Mouse (Mus musculus) layer of hippocampus, postnatal 36 days (tissue): ENCODE data around the gene Rbm28. TPM values are rescaled to one million over a fixed set of nuclear protein-coding genes. Genes with fewer than 3 reads are reported as not detected.

Source experiments
- DNase-seq, 2 experiments: peaks; one replicate each; pipeline ENCODE4 v3.0.0; 2022
- total RNA-seq, 2 experiments: library from RNA; stranded (reverse); gene quantifications; 2 replicates each; pipeline ENCODE4 v1.2.3; 2021

The Rbm28 gene
- total RNA-seq, result 10 to 100 TPM; 46.1 to 53.8 TPM

DNA sequence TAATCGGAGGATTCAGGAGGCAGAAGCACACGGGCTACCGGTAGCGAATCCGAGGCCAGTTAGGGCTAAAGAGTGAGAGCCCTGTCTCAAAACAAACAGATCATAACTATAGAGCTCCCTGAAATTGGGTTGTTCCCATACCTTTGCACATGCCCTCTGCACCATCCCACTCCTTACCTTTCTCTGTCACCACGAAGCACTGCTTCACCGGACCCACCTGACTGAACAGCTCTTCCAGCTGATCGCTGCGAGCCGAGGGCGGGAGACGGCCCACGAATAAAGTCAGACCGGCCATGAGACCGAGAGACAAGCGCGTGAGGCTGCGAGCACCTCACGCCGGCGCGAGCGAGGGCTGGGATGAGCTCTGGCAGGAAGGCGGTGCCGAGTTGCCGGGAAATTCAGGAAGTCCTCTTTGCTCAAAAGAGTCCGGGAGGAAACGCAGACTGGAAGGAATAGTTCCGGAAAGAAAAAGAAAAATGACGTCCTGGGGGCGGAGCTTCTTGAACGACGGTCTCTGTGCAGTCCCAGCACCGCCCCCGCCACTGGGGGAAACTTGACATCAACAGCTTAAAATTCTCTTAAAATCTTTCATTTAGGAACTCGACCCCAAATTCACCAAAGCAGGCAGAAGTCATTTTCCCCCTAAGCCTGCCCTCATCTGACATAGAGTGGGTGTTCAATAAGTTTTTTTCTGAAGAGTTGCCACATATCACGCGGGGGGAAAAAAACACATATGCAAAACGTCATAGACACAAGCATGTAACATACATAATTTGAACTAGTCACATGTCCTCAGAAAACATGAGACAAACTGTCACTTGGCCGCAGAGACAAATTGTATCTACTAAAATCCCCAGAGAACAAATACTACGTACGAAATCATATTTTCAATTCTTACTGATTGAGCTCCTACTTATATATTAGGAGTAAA, at the start of gene Rbm28:
Gene Rbm28, minus strand, starts transcription at position 693 of the 931 bp plus-strand sequence.
- DNase-seq, result peak; percentile 84 to 88

DNA sequence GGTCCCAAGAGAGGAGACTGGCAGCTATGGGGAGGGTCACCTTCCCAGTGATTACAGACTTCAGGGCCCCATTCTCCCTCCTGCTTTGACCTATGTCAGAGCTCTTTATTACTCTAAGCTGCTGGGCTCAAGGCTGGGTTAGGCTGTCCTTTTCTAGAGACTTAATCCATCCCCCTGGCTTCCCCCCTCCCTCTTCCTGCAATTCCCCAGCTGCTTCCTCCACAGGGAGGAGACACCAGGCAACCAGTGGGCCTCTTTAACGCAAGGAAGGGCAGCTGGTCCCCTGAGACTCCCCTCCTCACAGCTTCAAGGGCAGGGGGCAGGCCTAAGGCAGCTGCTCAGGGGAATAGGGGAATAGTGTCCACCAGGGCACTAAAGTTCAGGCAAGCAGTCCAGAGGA, 49.4 kb upstream of the Rbm28 start:
- no peak for DNase-seq

DNA sequence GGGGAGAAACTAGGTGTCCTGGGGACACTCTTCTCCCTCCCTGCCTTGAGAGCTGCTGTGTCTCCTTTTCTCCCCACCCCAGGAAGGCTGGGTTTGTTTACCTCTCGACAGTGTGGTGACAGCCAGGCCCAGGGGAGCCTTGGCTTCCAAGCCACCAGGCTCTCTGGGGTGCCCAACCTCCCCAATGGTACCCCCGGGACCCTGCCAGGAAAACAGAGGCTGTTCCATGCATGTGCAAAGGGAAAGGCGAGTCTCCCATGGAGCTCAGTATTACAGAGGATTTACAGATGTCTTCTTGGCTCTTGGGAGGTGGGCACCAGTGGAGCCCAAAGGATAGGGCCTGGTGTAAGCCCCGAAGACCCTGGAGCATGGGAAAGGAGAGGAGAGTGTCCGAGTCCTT, 48.6 kb upstream of the Rbm28 start:
- DNase-seq, result no peak

DNA sequence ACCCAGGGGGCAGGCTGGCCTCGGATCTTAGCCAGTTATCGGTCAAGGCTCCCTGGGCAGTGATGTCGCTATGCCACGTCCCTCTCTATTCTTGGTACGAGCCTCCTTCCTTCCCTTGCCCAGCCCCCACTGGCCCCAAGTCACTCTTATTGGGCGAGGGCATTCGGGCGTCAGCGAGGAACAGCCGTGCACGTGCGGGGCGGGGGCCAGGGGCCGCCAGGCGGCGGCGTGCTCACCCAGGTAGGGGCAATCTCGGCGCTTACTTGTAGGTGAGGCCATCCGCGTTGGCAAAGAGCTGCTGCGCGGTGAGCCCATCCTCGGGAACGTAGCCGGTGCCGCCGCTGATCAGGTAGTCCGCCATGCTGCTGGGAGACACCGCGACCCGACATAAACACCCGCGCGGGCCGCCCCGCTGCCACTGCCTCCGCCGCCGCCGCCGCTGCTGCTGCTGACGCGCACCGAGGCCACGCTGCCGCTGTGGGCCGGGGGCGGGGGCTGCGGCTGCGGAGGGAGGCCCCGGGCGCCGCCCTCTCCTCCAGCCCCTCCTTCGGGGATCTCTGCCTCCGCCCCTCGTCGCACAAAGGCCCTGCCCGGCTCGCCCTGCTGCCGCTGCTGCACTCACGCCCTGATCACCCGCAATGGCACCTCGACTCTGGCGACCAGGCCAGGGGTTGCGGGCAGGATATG, 47.1 kb upstream of the Rbm28 start:
- peak; percentile 72 for DNase-seq

DNA sequence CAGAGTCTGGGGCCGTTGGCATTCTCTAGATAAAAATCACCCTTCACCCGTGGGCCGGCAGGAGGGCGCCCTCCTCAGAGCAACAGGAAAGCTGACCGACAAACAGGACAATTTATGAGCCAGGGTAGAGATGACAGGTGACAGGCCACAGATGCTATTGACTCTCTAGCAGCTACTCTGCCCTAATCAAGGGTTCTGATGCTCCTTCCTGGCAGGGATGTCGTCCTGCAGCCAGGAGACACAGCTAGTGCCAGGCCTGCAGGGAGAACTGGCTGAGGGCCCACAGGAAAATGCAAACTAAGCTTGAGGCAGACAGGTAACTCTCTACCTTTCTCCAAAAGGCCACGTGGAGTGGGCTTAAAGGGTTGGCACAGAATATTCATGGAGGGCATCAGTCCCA, 46.3 kb upstream of the Rbm28 start:
- no peak for DNase-seq

DNA sequence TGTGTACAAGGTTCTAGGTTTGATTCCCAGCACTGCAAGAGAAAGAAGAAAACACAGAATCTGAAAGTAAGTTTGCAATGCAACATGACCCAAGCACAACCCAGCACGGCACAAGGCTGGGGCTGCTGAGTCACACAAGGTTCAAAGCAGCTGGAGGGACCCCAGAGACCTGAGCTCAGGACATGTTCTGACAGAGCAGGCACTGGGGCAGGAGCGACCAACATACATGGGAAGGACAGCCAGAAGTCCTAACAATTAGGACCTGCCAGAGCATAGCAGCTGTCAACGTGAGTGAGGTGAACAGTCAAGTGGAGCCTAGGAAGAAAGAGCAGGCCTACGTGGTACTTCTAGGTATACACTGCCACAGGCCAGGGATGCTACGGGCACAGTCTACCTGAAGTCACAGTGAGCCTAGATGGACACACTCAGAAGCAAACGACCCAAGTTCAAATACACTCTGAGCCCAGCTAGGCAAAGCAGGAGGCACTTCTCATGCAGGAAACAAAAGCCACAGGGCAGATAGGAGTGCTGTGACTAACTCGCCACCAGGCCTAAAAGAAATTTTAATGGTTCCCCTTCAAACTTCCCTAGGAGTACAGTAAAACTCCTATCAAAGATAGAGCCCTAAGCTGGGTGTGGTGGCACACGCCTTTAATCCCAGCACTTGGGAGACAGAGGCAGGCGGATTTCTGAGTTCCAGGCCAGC, 45.6 kb upstream of the Rbm28 start:
- DNase-seq, result no peak

DNA sequence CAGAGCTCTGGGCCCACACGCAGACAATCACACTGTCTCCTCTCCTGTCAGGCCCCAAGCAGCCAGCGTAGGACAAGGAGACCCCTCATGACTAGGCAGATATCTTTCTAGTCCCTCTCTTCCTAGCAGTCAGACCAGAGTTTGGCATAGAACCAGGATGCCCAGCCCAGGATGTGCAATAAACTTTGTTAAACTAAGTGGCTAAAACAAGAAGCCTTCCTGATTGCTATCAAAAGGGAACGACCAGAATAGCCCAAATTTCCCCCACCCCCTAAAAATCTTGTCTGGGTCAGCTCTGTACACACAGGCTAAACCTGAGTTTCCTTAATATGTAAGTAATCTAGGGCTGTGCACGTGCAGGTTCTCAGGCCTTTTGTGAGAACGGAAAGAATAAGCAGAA, 43.4 kb upstream of the Rbm28 start:
- no peak for DNase-seq

DNA sequence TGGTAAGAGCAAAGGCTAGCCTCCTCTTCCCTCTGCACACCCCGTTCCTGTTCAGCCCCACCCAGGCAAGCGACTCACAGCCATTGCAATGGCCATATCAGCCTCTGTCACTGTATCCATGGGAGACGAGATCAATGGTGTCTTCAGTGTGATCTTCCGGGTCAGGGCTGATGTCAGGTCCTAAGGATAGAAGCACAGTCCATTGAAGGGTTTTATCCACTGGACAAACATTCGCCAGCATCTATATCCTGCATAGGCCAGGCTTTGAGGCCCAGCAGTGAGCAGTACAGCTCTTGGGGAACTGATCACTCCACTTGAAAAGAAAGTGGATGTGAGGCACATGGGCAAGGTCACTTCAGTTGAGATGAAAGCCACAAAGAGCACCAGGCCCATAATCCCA, 42.2 kb upstream of the Rbm28 start:
- no peak for DNase-seq

DNA sequence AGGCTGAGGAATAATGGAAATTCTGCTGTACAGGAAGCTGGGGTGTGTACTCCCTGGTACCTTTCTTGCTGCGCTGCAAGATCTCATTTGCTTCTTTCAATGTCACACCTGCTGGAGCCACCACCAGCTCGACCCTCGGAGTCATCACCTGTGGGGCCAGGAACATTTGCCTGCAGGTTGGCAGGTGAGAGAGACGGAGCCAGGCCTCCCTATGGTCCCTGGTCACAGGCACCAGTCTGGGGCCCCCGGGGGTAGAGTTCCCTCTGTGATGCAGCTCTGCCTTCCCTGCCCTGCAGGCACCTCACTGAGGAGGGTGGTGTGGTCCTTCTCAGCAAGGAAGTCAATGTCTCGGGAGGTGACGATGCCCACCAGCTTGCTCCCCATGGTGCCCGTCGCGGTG, 41.2 kb upstream of the Rbm28 start:
- DNase-seq, result no peak

DNA sequence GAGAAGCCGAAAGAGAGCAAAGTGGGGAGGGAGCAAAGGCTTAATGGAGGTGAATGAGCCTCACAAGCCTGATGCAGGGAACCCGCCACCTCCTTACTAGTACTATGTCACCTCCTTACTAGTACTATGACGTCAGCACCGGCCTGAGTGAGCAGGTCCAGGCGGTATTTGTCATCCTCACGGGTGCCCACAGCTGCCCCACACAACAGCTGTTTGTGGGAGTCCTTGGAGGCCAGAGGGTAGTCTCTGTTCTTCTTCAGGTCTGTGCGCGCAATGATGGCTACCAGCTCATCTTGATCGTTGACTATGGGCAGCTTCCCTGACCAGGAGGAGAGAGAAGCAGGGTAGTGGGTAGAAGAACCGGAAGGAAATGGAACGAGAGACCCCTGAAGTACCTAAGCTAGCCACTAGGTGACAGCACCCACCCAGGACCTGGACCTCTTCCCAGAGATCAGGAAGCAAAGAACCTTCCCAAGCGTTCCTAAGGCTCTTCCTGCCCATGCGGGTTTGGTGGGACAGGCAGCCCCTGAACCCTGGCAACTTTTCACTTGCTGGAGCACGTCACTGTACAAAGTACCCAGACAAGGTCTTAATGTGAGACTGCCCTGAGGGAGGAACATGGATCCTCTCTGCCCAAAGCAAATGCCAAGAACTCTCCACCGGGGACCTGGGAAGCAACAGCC, 40.3 kb upstream of the Rbm28 start:
- DNase-seq, result no peak

DNA sequence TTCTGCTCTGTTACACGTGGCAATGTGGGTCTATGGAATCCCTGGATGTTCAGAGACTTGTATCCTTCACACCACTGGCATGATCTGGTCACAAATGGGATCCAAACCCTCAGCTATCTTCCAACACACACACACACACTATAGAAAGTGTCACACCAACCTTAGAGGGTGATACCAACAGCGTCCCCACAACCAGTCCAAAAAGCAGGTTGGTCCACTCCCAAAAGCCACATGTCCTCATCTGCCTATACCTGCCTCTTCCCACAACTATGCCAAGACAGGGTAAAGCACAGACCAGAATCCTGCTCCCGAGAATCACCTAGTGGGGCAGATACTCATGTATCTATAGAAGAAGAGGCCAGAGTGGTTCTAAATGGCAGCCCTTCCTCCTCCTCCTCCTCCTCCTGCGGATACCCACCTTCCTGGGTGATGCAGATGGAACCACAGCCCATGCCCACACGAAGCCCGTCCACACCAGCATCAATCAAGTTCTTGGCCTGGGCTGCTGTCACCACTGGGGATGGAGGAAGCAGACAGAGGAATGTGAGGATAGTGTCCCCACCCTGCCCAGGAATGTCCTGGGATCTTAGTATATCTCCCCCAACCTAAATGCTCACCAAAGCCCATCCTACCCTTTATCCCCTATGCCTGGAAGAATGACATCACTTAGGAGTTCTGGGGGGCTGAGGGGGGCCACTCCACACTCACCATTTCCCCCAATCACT, 39.2 kb upstream of the Rbm28 start:
- no peak for DNase-seq

DNA sequence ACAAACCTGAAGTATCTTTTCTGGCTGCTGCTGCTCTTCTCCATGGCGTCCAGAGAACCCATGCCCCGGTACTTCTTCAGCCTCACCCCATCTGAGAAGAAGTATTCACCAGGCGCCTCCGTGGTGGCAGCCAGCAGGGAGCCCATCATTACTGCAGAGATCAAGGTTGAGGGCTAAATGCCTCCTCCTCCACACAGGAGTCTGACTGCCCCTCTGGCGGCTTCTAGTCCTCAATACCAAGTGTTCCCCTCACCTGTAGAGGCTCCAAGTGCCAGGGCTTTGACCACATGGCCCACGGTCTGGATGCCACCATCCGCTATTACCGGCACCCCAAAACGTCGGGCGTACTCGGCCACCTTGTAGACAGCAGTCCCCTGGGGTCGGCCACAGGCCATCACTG, 38.3 kb upstream of the Rbm28 start:
- DNase-seq, result no peak

DNA sequence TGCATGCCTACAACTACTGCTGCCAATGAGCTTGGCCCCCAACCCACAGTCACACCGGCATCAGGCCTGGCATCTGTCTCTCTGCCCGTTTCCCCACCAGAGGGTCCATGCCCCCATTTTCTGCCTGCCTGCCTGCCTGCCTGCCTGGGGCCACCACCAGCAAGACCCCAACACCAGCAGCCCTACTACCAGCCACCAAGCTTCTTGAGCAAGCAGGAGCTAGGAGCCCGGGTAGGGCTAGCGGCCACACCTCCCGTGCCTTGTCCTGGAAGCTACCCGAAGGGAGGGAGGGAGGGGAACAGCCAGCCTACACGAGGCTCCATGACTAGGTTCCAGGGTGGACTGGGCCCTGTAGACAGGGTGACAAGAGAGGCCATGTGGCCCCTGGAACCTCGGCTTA, 37.2 kb upstream of the Rbm28 start:
- no peak for DNase-seq

DNA sequence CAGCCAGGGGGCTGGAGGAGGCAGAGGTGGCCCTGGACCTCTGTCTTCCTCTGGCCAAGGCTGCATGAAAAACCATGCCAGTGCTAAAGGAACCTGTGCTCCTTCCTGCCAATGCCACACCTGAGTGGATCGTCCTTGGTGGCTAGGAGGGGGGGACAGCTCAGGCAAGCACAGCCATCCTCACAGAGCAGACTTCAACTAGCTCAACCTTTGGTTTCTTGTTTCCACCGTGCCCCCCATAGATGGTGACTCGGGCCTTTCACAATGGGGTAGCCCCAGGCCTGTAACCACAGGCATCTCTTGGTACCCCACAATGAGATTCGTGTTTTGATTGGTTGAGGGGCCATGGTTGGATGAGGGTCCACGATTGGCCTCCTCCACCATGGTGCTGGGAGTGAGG, 36.5 kb upstream of the Rbm28 start:
- no peak for DNase-seq

DNA sequence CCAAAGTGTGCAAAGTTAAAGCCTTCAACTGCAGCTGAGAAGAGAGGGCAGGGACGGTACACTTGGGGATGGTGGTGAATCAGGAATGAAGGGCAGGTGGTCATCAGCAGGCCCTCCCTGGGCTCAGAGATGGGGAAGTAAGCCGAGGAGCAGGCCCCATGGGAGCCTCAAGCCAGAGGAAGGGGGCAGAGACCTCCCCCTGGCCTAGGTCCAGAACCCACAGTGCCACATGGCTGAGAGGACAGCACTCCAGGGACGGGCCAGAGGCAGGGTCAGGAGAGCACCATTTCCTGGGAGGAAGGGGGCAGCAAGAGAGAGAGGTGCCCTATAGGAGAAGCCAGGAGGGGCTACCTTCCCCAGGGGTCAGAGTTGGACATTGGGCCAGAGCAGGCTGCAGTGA, 35.7 kb upstream of the Rbm28 start:
- DNase-seq, result no peak

DNA sequence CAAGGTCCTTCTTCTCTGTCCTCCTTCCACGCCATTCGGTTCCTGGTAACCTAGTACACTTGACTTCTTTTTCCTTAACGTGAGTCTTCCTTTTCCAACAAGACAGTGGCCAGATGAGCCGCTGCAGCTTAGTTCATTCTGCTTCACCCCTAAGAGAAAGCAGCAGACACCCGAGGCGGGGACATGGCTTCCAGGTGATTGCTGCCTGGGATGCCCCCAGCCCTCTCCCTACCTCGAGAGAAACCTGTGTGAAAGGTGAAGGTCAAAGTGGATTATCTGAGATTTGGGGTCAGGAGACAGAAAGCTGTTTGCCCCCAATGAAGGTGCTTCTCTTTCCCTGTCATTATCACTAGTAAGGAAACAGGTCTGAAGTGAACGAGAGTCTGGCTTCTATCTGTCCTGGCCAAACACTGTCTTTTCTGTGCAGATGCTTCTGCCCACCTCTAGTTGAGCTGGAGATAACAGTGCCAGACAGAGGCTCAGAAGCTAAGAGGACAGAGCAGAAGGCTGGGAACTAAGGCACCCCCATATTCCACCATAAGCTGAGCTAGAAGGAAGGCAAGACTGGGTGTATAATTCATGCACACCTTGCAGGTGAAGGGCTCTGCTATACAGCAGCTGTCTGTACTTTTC, 34.5 kb upstream of the Rbm28 start:
- DNase-seq, result no peak

DNA sequence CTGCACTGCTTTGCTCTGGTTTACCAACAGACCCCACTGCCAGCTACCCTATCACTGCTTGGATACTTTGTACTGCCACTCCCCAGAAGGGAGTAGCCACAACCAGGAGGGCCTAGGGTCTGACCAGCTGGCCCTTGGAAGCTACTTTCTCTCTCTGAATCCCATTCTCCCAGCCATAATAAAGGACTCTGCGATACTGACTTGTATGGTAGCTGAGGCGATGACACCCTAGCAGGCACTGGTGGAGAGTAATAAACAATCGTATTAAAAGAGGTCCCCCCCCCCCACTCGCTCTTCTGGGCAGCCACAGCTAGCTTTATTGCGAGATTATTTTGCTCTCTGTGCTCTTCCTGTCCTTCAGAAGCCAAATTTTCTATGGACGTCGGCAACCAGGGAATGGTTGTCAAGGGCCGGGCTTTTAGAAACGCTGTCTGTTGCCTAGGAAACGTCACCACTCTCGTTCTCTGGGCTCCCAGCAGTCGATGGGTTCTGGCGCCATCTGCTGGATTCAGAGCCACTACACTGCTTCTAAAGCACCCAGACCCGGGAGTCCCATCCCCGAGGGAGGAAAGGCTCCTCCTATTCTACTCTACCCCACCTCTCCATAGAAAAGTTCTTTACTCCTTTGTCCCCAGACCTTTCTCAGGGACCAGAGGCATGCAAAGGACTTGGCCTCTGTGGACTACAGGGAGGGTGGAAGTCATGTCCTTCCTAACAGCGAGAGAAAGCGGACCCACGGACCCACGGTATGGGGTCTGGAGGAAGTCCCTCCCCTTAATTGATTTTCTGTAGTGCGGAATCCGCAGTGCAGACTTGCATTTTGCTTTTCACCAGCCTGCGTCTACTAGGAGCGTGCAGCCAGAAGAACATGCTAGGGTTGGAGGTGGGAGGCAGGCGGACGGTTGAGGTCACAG, 33.8 kb upstream of the Rbm28 start:
- peak; percentile 87 to 90 for DNase-seq

DNA sequence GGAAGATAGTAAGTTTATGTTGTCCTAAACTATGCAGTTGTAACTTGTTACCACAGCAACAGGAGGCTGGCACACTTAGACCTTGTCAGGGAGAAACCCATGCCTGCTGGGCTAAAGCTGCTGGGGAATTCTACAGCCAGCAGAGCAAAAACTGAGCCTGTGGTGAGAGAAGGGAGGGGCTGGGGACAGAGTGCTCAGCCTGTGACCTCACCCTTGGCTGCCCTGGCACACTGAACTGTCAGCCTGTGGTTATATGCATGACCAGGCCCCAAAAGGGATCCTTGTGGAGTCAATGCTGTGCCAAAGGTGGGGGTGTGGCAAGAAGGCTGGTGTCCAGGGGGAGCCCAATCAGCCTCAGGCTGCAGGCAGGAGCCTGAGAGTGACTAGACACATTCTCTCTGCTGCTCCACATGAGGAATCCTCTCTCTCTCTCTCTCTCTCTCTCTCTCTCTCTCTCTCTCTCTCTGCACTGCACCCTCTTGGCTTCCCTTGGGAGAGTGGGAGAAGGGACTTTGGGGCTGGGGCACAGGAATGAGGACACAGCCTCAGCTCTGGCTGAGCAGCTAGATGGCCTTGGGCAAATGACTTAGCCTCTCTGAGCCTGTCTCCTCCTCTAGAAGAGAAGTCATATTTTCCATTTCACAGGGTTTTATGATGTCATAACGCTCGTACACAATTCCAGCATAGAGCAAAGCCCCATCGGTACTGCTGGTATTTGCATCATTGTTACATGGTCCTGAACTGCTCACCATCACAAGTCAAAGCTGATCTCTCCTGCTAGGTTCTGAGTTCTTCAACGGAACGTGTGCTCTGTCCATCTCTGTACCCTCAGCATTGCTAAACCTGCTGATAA, 31.3 kb upstream of the Rbm28 start:
- DNase-seq, result peak in 1 of 2 experiments; percentile 0

DNA sequence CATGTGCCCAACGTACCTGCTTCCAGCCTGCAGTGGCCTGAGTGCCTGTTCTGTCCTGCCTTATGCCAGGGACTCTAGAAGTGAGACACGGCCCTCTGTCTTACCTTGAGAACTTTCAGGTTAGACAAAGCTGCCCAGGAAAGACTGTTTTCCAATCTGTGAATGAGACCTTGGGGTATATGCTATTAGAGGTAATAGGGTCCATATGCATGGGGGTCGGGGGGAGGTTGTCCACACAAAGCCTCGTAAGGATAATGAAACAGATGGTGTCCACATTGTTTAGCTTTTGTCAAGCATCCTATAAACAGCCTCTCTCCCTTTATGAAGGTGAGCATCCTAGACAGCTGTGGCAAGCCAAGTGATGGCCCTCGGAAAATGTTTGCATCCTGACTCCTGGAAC, 30.3 kb upstream of the Rbm28 start:
- DNase-seq, result peak in 1 of 2 experiments; percentile 1
